Mouse (Mus musculus): ENCODE results near the gene Plpp4. TPM values are rescaled to one million over a fixed set of nuclear protein-coding genes. Genes with fewer than 3 reads are reported as not detected.

The Plpp4 gene
- polyA plus RNA-seq, 1 experiment from 2014 or later, result not detected

- 73% methylated on average over 11 of the region's 11 CpGs for WGBS (ENCODE audit: insufficient replicate concordance)
- DNase-seq (no peak), ATAC-seq (no peak)
- H3K36me3 ChIP-seq (replicated peaks; ENCODE audit: insufficient read depth, low read length), result no peaks in the 10 kb centered on the region
- no peak overlapping the region for H3K4me2 ChIP-seq (ENCODE audit: low read depth, low read length)
- no peaks in the 10 kb centered on the region for H3K9me3 ChIP-seq (ENCODE audit: low read length)
- no peak for TF ChIP-seq CTCF (IDR thresholded peaks at IDR 0.05; ENCODE audit: low read depth)
- no peak for TF ChIP-seq EP300 (IDR thresholded peaks at IDR 0.05; ENCODE audit: low read depth)
- H3K27me3 ChIP-seq (ENCODE audit: insufficient read depth, low read length), result no peaks in the 10 kb centered on the region
- no peak overlapping the region for H3K9ac ChIP-seq (replicated peaks)
- no peak overlapping the region for H3K27ac ChIP-seq (ENCODE audit: low read depth)
- no peak overlapping the region for H3K4me3 ChIP-seq (ENCODE audit: low read depth, low read length)
- no peaks in the 10 kb centered on the region for H3K4me1 ChIP-seq (ENCODE audit: insufficient read depth)
Observed at GRCm38 (mm10) chr7:129392835-129393489, 136.1 kb downstream of the Plpp4 start.

DNA sequence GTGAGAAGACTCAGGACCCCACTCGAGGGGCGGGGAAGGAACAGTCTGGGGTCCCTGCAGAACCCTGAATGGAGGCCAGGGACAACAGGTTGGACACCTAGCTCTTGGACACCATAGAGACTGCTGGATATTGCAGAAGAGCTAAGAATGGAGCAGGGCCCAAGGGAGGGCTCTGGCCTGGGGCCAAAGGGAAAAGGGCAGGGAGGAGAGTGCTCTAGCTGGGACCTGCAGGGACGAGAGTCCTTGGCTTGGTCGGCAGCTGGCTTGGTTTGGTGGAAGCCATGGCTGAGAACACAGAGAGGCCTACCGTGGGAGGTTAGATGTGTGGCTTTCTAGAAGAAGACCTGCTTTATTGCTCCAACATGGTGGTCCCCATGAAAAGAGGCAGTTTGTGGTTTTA is 139.7 kb downstream of the Plpp4 start:
- H3K4me1 ChIP-seq (ENCODE audit: insufficient read depth), result no peaks in the 10 kb centered on the region
- H3K36me3 ChIP-seq (replicated peaks; ENCODE audit: insufficient read depth, low read length), result no peaks in the 10 kb centered on the region
- H3K27me3 ChIP-seq (ENCODE audit: insufficient read depth, low read length), result no peaks in the 10 kb centered on the region
- H3K4me2 ChIP-seq (ENCODE audit: low read depth, low read length), result no peak overlapping the region
- H3K4me3 ChIP-seq (ENCODE audit: low read depth, low read length), result no peak overlapping the region
- no peak overlapping the region for H3K9ac ChIP-seq (replicated peaks)
- 70% methylated on average over 5 of the region's 5 CpGs for WGBS (ENCODE audit: insufficient replicate concordance)
- no peak overlapping the region for H3K27ac ChIP-seq (ENCODE audit: low read depth)
- TF ChIP-seq CTCF (IDR thresholded peaks at IDR 0.05; ENCODE audit: low read depth) (no peak), EP300 (IDR thresholded peaks at IDR 0.05; ENCODE audit: low read depth) (no peak)
- no peak for DNase-seq
- H3K9me3 ChIP-seq (ENCODE audit: low read length), result no peaks in the 10 kb centered on the region
- no peak for ATAC-seq

GRCm38 (mm10) chr7:129399071-129399470 is 142.2 kb downstream of the Plpp4 start:
- H3K36me3 ChIP-seq (replicated peaks; ENCODE audit: insufficient read depth, low read length), result no peaks in the 10 kb centered on the region
- no peak overlapping the region for H3K27ac ChIP-seq (ENCODE audit: low read depth)
- TF ChIP-seq EP300 (IDR thresholded peaks at IDR 0.05; ENCODE audit: low read depth) (no peak), CTCF (IDR thresholded peaks at IDR 0.05; ENCODE audit: low read depth) (no peak)
- no peak for DNase-seq
- no peak for ATAC-seq
- H3K27me3 ChIP-seq (ENCODE audit: insufficient read depth, low read length), result no peaks in the 10 kb centered on the region
- no peaks in the 10 kb centered on the region for H3K4me1 ChIP-seq (ENCODE audit: insufficient read depth)
- no peaks in the 10 kb centered on the region for H3K9me3 ChIP-seq (ENCODE audit: low read length)
- H3K4me3 ChIP-seq (ENCODE audit: low read depth, low read length), result no peak overlapping the region
- WGBS (ENCODE audit: insufficient replicate concordance), result 79% methylated on average over 7 of the region's 7 CpGs
- H3K9ac ChIP-seq (replicated peaks), result no peak overlapping the region
- no peak overlapping the region for H3K4me2 ChIP-seq (ENCODE audit: low read depth, low read length)

DNA sequence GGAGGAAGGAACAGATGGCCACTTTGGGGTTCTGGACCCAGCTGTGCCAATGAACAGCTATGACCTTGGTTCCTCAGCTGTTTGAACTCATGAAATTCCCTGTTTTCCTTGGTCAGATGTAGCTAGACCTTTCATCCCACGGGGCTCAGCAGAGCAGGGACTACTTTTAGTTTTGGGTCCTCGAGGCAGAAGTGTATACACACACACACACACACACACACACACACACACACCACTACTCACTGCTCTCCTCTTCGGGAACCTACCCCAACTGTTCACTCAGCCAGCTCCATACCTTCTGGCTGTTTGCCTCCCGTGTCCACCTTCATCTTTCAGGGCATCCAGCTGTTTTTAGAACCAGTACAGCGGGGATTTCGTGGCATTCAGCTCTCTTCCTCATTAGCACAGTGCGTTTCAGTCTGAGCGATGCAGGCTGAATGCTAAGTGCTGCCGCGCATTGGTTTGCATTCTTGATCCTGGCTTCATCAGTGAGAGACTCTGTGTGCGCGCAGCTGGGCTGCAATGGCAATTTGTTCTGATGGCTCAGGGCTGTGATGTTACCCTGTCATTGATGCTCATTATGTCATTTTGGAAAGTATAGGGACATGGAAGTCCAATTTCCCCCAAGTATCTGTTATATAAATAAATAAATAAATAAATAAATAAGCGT is 146.0 kb downstream of the Plpp4 start:
- no peaks in the 10 kb centered on the region for H3K36me3 ChIP-seq (replicated peaks; ENCODE audit: insufficient read depth, low read length)
- no peak overlapping the region for H3K4me2 ChIP-seq (ENCODE audit: low read depth, low read length)
- H3K9ac ChIP-seq (replicated peaks), result no peak overlapping the region
- H3K27me3 ChIP-seq (ENCODE audit: insufficient read depth, low read length), result no peaks in the 10 kb centered on the region
- no peak overlapping the region for H3K27ac ChIP-seq (ENCODE audit: low read depth)
- ATAC-seq (no peak), DNase-seq (no peak)
- no peaks in the 10 kb centered on the region for H3K4me1 ChIP-seq (ENCODE audit: insufficient read depth)
- H3K4me3 ChIP-seq (ENCODE audit: low read depth, low read length), result no peak overlapping the region
- H3K9me3 ChIP-seq (ENCODE audit: low read length), result no peaks in the 10 kb centered on the region
- WGBS (ENCODE audit: insufficient replicate concordance), result 78% methylated on average over 13 of the region's 13 CpGs
- no peak for TF ChIP-seq CTCF (IDR thresholded peaks at IDR 0.05; ENCODE audit: low read depth)
- no peak for TF ChIP-seq EP300 (IDR thresholded peaks at IDR 0.05; ENCODE audit: low read depth)

DNA sequence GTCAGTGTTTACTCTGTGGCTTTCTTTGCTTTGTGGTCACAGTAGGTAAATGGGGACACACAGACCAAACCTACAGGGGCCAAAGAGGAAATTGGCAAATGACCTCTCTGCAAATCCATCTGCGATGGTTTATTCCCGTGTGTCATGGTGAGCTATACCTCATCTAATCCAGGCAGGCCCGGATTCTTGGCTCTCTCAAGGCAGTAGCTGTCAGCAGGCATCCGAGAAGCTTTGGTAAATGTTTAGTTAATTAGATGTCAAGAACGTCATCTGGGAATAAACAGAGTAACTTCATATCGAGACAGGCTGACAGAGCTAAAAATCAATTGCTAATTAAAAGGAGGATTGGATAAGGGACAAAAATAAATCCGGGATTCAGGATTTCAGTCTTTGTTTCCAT is 149.2 kb downstream of the Plpp4 start:
- TF ChIP-seq EP300 (IDR thresholded peaks at IDR 0.05; ENCODE audit: low read depth) (no peak), CTCF (IDR thresholded peaks at IDR 0.05; ENCODE audit: low read depth) (no peak)
- H3K27me3 ChIP-seq (ENCODE audit: insufficient read depth, low read length), result no peaks in the 10 kb centered on the region
- no peaks in the 10 kb centered on the region for H3K4me1 ChIP-seq (ENCODE audit: insufficient read depth)
- no peak overlapping the region for H3K27ac ChIP-seq (ENCODE audit: low read depth)
- no peak overlapping the region for H3K4me3 ChIP-seq (ENCODE audit: low read depth, low read length)
- no peaks in the 10 kb centered on the region for H3K9me3 ChIP-seq (ENCODE audit: low read length)
- H3K4me2 ChIP-seq (ENCODE audit: low read depth, low read length), result no peak overlapping the region
- DNase-seq (no peak), ATAC-seq (no peak)
- no peak overlapping the region for H3K9ac ChIP-seq (replicated peaks)
- no peaks in the 10 kb centered on the region for H3K36me3 ChIP-seq (replicated peaks; ENCODE audit: insufficient read depth, low read length)
- WGBS (ENCODE audit: insufficient replicate concordance), result 55% methylated on average over 7 of the region's 7 CpGs

DNA sequence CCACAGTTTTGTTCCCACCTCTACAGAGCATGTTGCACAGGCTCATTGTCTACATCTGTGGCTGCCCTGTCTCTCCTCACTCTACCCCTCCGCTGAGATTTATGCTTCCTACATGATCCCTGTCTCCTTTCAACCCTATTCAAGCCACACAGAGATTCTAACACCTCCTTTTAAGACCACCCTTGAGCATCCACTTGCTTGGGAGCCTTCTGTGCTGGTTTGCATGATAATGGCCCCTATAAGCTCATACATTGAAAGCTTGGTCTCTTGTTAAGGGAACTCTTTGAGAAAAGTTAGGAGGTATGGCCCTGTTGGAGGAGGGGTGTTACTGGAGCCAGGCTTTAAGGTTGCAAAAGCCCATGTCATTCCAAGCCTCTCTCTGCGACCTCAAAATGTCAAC is 155.9 kb downstream of the Plpp4 start:
- no peak overlapping the region for H3K4me3 ChIP-seq (ENCODE audit: low read depth, low read length)
- no peak overlapping the region for H3K9ac ChIP-seq (replicated peaks)
- H3K36me3 ChIP-seq (replicated peaks; ENCODE audit: insufficient read depth, low read length), result no peaks in the 10 kb centered on the region
- no peaks in the 10 kb centered on the region for H3K27me3 ChIP-seq (ENCODE audit: insufficient read depth, low read length)
- H3K27ac ChIP-seq (ENCODE audit: low read depth), result no peak overlapping the region
- ATAC-seq, result no peak
- DNase-seq, result no peak
- no peak overlapping the region for H3K4me2 ChIP-seq (ENCODE audit: low read depth, low read length)
- WGBS (ENCODE audit: insufficient replicate concordance), result 57% methylated on average over 2 of the region's 2 CpGs
- no peaks in the 10 kb centered on the region for H3K9me3 ChIP-seq (ENCODE audit: low read length)
- TF ChIP-seq CTCF (IDR thresholded peaks at IDR 0.05; ENCODE audit: low read depth) (no peak), EP300 (IDR thresholded peaks at IDR 0.05; ENCODE audit: low read depth) (no peak)
- H3K4me1 ChIP-seq (ENCODE audit: insufficient read depth), result no peaks in the 10 kb centered on the region
